Mouse (Mus musculus) ES-E14 (cell line): ENCODE results near the gene Stard3.

ENCODE experiments used
- CHD2 ChIP-seq: IDR thresholded peaks from 2 replicates; pipeline ENCODE4 v1.6.1; 2014; ENCODE audit warnings: mild to moderate bottlenecking, low read depth, low read length, inconsistent platforms
- HCFC1 ChIP-seq: IDR thresholded peaks from 2 replicates; pipeline ENCODE4 v1.6.1; 2012; ENCODE audit warnings: low read length, inconsistent platforms, borderline replicate concordance; ENCODE audit not compliant: insufficient read depth
- MAFK ChIP-seq: IDR thresholded peaks from 2 replicates; pipeline ENCODE4 v1.6.1; 2014; ENCODE audit warnings: mild to moderate bottlenecking, low read depth, low read length, inconsistent platforms; ENCODE audit not compliant: insufficient read depth
- ZC3H11A ChIP-seq: IDR thresholded peaks from 2 replicates; pipeline ENCODE4 v1.6.1; 2012; ENCODE audit warnings: low read depth, mild to moderate bottlenecking, inconsistent platforms, low read length, borderline replicate concordance
- ZNF384 ChIP-seq: IDR thresholded peaks from 2 replicates; pipeline ENCODE4 v1.6.1; 2012; ENCODE audit warnings: low read depth, low read length, inconsistent platforms

GRCm38 (mm10) chr11:98354445-98354844 is 3.7 kb upstream of the Stard3 start:
- no peak for TF ChIP-seq CHD2
- TF ChIP-seq HCFC1: no peak
- no peak for TF ChIP-seq ZNF384
- no peak for TF ChIP-seq MAFK
- no peak for TF ChIP-seq ZC3H11A
